Mouse (Mus musculus) brain, embryonic 18.5 days (tissue): ENCODE measurements at regions not wholly inside any gene's neighbourhood (a gene's known extent, or its start where the extent isn't known, plus 50 kb on each side); places are given as distances from the start of the nearest gene placed in this dataset.

Experiments used
- DNase-seq: peaks from one replicate; pipeline ENCODE4 v3.0.0-alpha.2; 2012; ENCODE audit warnings: low read depth, low spot score

GRCm38 (mm10) chr12:26244701-26245100 is 170.4 kb downstream of the Rnf144a start:
- no peak for DNase-seq

DNA sequence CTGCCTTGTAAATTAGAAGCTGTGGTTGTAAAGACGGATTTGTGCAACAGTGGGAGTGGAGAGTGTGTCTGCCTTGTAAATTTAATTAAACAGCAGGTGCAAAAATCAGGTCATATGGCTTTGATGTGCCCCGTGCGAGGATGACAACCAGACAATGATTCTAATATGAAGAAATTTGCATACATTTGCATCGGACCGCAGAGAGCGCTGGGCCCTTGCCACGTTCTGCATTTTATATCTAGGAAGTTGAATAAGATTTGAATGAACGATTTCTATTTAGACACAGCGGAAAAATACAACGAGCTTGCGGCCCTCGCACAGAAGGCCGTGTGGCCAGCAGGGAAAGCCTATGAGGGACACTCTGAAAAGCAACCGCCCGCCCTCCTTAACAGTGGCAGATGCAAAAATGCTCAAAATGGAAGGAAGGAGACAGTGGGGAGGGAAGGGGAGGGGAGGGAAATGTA is 187.5 kb downstream of the Rnf144a start:
- no peak for DNase-seq

- no peak for DNase-seq
Measured at GRCm38 (mm10) chr12:26226363-26226762, 188.7 kb downstream of the Rnf144a start.

- DNase-seq: no peak
Measured at GRCm38 (mm10) chr12:26212447-26212846, 202.6 kb downstream of the Rnf144a start.

- peak; percentile 66 for DNase-seq
Measured at GRCm38 (mm10) chr12:26211423-26211822, 203.6 kb downstream of the Rnf144a start.

GRCm38 (mm10) chr12:26206751-26207150 is 208.3 kb downstream of the Rnf144a start:
- DNase-seq: no peak

DNA sequence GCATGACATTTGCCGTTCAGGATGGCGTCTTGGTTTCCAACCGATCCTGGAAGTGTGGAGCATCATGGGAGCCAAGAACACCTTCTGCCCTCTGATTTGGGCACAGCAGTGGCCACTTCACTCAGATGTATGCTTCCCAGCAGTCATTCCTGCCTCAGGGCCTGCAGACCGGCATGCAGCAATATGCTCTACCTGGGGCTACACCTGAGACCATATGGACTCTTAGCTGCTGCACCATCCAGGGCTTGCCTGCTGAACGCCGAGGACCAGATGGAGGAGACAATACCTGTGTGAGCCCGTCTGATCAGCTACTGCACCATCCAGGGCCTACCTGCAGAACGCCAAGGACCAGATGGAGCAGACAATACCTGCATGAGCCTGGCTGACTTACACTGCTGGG is 209.0 kb downstream of the Rnf144a start:
- no peak for DNase-seq

GRCm38 (mm10) chr12:26191982-26192576 is 223.0 kb downstream of the Rnf144a start:
- DNase-seq: no peak

DNA sequence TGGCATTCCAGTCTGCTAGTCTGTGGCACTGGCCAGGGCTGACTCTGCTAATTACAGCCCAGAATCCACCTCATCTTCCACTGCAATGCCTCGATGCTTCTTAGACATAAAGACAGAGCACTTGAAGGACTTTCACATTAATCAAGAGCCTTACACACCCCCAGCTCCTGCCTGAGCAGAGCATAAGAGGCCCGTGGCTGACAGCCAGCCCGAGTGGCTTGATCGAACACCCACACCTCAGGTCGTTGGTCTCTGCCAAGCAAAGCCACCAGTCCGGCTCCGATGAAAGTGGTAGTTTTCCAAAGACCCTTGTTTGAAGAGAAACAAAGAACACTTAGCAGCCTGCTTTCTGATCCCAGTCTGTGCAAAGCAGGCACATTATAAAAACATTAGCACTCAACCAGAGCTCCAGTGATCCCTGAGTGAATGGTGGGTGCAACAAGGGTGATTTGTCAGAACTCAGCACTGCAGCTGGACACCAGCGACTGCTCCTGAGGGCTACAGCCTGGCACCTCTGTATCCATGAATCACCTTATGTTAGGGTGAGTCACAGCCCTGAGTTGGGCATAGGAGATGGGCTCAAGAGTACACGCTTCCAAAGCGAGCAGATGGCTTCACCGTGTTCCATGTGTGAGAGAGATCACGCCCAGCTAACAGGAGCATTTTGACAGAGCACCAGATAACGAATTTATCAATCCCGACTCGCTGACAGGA is 223.6 kb downstream of the Rnf144a start:
- DNase-seq: peak; percentile 47

DNA sequence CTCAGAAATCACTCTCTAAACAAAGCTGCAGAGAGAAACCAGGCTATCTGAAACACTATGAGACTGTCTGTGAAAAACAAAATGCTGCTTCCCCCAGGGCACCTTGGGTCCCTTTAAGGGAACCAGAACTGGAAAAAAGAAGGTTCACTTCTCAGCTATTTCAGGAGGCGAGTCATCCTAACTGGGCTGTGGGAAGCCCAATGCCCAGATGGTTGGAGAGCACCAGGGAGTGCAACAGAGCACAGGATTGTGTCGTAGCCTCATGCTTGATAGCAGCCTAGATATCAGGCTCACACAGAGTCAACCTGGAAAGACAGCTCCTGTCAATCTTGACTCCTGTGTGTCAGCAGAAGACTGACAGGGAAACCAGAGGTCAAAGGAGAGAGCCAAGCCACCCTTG is 226.1 kb downstream of the Rnf144a start:
- no peak for DNase-seq

DNA sequence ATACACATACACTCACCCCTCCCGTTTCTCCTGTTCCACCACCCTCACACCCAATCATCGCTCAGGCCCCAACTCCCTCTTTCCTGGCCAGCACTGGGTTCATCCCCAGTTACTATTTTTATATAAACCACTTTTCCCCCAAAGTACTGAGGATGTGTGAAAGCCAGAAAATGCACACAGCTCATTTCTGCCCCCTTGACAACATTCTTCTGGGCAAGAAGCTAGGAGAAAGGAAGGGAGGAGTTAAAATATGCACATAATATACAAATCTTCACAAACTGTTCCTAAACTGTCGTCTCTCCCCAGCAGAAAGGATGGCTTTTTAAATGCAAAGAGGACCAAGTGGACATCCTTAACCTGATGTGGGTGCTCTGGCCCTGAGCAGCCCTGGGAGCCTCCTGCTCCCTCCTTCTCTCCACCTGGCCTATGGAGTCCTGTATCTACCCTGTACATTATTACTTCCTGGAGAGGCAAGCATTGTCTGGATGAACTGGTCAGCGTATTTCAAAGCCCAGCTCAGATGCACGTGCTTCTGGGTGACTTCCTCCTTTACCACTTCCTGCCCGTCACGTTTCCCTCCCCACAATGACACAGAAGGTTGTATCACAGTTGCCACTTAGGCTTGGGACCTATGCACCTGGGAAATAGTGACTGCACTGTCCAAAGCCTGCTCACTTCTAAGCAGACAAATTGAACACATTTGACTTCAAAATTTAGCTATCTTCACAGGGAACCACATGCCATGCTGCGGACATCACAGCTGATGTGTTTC is 227.8 kb downstream of the Rnf144a start:
- no peak for DNase-seq

- no peak for DNase-seq
Measured at GRCm38 (mm10) chr12:26184701-26185460, 230.2 kb downstream of the Rnf144a start.

DNA sequence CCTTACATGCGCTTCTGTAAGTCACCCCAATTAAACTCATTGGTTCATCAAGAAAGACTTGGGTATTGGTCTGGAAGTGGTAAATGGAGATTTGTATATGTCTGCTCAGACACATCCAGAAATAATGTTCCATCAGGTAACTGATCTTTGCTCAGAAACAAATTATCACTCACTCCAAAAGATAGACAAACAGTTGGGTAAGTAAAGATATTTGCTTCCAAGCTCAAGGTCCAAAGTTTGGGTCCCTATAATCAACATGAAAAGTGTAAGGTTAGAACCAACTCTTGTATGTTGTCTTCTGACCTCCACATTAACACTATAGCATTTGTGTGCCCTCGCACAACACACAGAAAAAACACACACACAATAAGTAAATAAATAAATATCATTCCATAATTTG is 232.0 kb downstream of the Rnf144a start:
- no peak for DNase-seq

DNA sequence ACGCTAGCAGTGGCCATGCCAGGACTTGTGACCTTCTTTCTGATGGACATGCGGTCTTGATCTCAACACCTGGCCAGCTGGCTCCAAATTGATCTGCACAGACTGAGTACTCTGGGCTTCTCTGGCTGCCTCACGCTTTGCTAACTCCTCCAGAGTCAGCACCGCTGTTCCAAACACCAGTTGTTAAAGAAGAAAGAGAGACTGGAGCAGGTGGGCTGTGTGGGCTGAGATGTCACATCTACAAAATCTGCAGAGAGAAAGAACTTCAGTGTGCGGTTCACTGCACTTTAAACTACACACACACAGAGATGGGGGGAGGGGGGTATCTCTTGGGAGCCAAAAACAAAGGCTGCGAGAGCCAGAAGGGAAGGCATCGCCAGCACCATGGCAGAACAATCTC is 234.2 kb downstream of the Rnf144a start:
- DNase-seq: no peak

GRCm38 (mm10) chr12:26176231-26176662 is 238.8 kb downstream of the Rnf144a start:
- DNase-seq: no peak

DNA sequence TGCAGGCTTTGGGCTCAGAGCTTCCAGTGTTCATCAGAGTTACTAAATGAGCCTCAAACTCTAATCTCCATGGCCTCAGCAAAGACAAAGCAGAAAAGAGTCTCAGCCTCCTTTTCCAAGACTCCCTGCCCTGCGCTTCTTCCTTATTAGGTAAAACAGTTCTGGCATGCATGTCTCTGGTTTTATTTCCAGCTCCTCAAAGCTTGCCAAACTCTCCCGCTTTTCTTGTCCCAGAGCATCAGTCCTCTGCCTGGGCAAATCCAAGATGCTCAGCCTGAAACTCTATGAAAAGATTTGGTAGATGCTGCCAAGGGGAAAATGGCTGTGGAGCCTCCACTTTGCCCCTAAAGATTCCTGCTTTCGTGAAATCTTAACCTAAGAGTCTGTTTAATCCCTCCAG is 251.6 kb downstream of the Rnf144a start:
- no peak for DNase-seq

GRCm38 (mm10) chr12:26160861-26161615 is 254.0 kb downstream of the Rnf144a start:
- DNase-seq: no peak

DNA sequence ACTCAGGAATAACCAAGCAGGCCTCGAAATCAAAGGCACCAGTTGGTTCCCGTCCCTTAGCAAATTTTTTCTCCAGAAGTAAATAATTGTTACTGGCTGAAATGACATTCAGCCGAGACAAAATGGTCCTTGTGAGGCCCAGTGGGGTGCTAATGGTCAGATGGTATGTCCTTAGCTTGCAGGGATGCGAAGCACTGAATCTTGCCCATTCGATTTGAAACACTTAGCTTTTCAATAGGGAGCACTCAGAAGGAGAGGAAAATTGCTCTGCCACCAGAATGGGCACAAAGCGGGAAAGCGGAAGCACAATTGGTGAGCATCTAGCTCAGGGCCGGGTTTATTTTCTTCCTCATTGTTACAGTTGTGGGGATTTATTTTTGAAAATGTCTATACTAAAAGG is 262.1 kb downstream of the Rnf144a start:
- no peak for DNase-seq

DNA sequence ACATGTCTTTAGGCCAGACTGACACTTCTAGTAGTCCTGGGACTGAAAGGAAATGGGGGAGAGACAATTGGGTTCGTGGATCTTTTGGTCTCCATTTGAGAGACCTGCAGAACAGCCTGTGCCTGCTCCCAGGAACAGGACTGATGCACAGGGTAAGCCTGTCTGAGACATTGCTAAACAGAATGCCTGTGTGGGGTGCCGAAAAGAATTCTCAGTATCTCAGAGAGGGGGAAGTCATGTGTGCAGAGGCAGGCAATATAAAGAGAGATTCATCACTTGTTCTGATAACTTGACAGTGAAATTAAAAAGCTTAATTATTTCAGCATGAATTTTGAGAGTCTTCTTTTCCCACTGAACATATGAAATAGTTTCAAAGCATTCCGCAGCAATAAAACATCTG is 268.7 kb downstream of the Rnf144a start:
- DNase-seq: no peak

- no peak for DNase-seq
Measured at GRCm38 (mm10) chr12:26145085-26145714, 269.9 kb downstream of the Rnf144a start.

DNA sequence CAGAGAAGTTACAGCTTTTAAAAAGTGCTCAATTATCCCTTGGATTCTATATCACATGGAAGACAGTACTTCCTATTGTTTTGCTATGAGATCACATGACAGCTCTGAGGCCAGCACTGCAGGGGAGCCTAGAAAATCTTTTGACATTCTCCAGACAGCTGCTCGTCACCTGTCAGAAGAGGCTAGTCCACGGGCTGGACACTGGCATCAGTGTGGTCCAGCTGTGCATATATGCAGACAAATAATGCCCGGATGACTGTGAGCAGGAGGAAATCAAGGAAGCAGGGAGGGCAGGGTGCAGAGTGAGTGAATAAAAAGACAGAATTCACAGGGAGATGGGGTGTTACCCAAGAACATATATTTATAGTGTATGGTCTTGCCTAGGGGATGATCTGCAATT is 270.4 kb downstream of the Rnf144a start:
- no peak for DNase-seq
